Mouse (Mus musculus): ENCODE measurements around the gene Tmx2.

The Tmx2 gene

GRCm38 (mm10) chr2:84638428-84639220, 40.3 kb downstream of the Tmx2 start:
- DNase-seq (ENCODE audit: low read depth, low spot score), result no peak

- DNase-seq (ENCODE audit: low read depth, low spot score), result no peak
These were observed 41.3 kb downstream of the Tmx2 start for GRCm38 (mm10) chr2:84637452-84638165.

- DNase-seq (ENCODE audit: low read depth, low spot score), result no peak
These were observed 42.7 kb downstream of the Tmx2 start for GRCm38 (mm10) chr2:84636231-84636741.

DNA sequence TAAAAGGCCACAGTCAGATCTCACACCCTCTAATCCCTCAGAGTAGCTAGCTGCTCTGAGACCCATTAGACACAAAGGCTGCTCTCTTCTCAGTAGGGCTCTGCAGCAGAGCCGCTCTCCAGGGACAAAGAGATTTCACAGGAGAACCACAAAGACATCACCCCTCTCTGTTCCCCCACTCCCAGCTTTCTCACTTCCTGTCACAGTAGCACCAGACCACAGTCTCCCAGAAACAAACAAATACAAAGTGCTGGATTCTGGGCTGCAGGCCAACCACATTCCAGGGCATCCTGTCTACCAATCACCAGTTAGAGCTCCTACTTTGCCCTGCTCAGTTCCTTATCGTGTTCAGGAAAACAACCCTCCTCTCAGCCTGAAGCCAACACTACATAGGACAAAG, 43.3 kb downstream of the Tmx2 start:
- DNase-seq (ENCODE audit: low read depth, low spot score), result no peak

DNA sequence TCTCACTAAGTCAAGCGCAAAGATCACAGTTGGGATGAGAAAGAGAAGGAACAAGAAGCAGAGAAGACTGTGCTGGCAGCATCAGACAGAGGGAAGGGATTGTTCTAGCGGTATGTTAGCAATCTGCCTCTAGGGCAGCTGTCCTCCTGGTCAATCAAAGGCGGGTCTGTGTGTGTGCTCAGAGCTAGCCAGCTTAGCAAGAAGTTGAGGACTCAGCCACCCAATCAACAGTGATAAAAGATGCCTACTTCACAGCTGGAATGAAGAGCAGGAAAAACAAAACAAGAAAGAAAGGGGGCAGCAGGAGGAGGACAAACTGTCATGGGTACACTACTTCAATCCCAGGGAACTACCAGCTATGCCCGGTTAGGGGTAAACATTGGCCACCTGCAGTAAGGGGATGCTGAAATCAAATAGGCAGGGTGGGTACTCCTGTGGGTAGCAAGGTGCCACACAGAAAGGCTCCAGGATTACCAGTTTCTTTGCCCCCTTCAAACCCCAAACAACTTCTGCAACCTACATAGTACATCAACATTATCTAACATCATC, 43.9 kb downstream of the Tmx2 start:
- no peak for DNase-seq (ENCODE audit: low read depth, low spot score)

- DNase-seq (ENCODE audit: low read depth, low spot score), result no peak
These were observed 44.9 kb downstream of the Tmx2 start for GRCm38 (mm10) chr2:84634006-84634405.

DNA sequence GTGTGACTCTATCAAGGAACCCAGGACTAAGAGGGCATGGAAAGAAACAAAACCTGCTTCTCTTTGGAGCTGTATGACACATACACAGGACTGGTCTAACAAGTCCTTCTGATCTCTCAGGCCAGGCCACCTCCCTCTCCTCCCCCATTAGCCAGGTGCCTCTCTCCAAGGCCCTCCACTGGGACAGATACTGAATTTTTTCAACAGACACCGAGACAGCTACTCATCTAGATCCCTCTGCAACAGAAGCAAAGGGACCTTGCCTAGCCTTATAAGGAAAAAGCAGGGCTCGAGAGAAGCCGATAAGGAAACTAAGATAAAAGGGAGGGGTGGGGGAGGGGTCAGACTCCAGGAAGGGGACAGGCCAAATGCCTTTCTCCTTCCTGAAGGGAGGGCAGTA, 45.9 kb downstream of the Tmx2 start:
- DNase-seq (ENCODE audit: low read depth, low spot score), result no peak

GRCm38 (mm10) chr2:84632001-84632400, 46.9 kb downstream of the Tmx2 start:
- DNase-seq (ENCODE audit: low read depth, low spot score), result no peak

DNA sequence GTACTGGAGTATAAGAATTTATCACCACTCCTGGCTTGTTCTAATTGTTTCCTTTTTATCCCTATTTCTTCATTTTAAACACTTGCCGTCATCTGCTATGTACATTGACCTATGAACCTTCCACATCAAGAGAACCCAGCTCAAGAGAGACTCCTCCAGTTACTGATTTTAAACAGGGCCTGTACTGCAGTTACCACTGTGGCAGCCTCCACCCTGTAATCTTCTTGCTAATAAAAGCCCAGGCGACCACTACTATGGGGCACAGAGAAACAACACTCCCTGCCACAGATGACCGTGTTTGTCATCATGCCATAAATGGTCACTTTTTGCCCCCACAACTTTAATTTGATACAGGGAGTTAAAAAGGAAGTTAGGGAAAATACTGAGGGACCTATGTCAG, 51.9 kb downstream of the Tmx2 start:
- no peak for DNase-seq (ENCODE audit: low read depth, low spot score)

GRCm38 (mm10) chr2:84626366-84626975, 52.5 kb downstream of the Tmx2 start:
- DNase-seq (ENCODE audit: low read depth, low spot score), result no peak

- no peak for DNase-seq (ENCODE audit: low read depth, low spot score)
These were observed 54.7 kb downstream of the Tmx2 start for GRCm38 (mm10) chr2:84624201-84624600.

GRCm38 (mm10) chr2:84623428-84624119, 55.4 kb downstream of the Tmx2 start:
- no peak for DNase-seq (ENCODE audit: low read depth, low spot score)

DNA sequence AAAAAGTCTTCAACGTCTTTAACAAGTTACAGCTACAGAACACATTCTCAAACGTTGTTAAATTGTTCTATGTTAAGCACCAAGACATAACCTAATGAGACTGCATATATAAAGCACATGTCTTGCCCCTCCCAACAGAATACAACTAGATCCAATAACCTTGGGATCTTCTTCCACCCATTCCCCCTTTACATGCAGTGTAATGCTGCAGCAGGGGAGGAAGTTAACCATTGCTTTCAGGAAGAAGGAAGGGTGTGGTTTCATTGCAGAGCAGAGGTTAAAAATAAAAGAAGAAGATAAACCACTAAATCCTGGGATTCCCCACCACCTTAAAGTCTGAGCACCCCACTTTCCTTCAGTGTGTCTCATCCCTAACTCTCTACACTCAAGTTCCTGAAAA, 56.3 kb downstream of the Tmx2 start:
- no peak for DNase-seq (ENCODE audit: low read depth, low spot score)

All from WW6 (cell line).